Mouse (Mus musculus): ENCODE results near the gene Eml3. TPM values are rescaled to one million over a fixed set of nuclear protein-coding genes. Genes with fewer than 3 reads are reported as not detected.

Gene Eml3
- polyA plus RNA-seq, 1 experiment from 2014 or later, result 9.3 TPM

DNA sequence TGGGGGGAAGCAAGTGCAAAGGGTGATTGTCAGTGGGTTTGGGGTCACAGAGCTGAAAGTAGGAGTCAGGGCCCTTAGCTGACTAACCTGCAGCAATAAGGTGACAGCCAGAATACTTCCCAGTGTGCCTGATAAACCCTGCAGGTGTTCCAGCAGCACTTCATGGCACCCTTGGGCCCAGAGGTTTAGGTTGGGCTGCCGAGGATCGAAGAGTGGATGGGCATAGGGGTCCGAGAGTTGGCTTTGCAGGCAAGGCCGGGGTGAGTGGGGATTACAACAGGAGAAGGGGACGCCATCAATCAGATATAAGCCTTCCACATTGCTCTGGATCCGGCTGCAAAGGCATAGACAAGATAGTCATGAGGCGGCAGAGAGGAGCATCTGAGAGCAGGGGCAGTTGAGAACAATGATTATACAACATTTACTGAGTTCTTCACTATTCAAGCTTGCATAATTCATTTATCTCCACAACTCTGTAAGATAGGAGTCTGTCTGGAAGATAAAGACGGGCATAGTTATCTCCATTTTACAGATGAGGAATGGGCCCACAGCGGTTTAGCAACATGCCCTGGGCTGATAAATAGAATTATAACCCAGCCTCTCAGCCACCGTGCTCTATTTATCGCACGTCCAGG, 1.3 kb upstream of the Eml3 start:
- H3K9me3 ChIP-seq (ENCODE audit: control insufficient read depth, low read length), result no peaks in the 10 kb centered on the region
- no peak overlapping the region for H3K9ac ChIP-seq (ENCODE audit: low read length)
- no peak overlapping the region for H3K4me3 ChIP-seq (ENCODE audit: low read depth, low read length)
- H3K4me2 ChIP-seq (ENCODE audit: low read depth), result no peak overlapping the region
- H3K36me3 ChIP-seq (ENCODE audit: control insufficient read depth, insufficient read depth, low read length), result peaks cover 6% of the 10 kb centered on the region
- H3K4me1 ChIP-seq (ENCODE audit: control insufficient read depth, insufficient read depth, low read length), result peaks cover 5% of the 10 kb centered on the region; the same call in 1 of the 2 replicates
- no peak for DNase-seq (ENCODE audit: low spot score)
- H3K27me3 ChIP-seq (ENCODE audit: control insufficient read depth, insufficient read depth, low read length), result no peaks in the 10 kb centered on the region
- WGBS, result 90% methylated on average over 12 of the region's 12 CpGs
- no peak overlapping the region for H3K27ac ChIP-seq (ENCODE audit: low read depth, low read length)
- ATAC-seq (ENCODE audit: insufficient read depth, low FRiP score, low TSS enrichment), result no peak

- peak overlapping the region; percentile 78 for H3K9ac ChIP-seq (ENCODE audit: low read length)
- peak overlapping the region; percentile 82 for H3K4me2 ChIP-seq (ENCODE audit: low read depth)
- DNase-seq (ENCODE audit: low spot score) (no peak), ATAC-seq (ENCODE audit: insufficient read depth, low FRiP score, low TSS enrichment) (0 out of 2 replicates have a peak, but pooled peaks have one; percentile 7)
- no peaks in the 10 kb centered on the region for H3K9me3 ChIP-seq (ENCODE audit: control insufficient read depth, low read length)
- 0 out of 2 replicates have a peak overlapping the region, but pooled peaks have one; percentile 67 for H3K27ac ChIP-seq (ENCODE audit: low read depth, low read length)
- 21% methylated on average over 16 of the region's 16 CpGs for WGBS
- H3K27me3 ChIP-seq (ENCODE audit: control insufficient read depth, insufficient read depth, low read length), result no peaks in the 10 kb centered on the region
- peak overlapping the region; percentile 64 for H3K4me3 ChIP-seq (ENCODE audit: low read depth, low read length)
- H3K36me3 ChIP-seq (ENCODE audit: control insufficient read depth, insufficient read depth, low read length), result peaks cover 6% of the 10 kb centered on the region
- H3K4me1 ChIP-seq (ENCODE audit: control insufficient read depth, insufficient read depth, low read length), result peaks cover 5% of the 10 kb centered on the region; the same call in 1 of the 2 replicates
Measured at GRCm38 (mm10) chr19:8928689-8929223, 596 bp upstream of the Eml3 start.

GRCm38 (mm10) chr19:8930117-8930516, 765 bp downstream of the Eml3 start:
- 15% methylated on average over 11 of the region's 11 CpGs for WGBS
- ATAC-seq (ENCODE audit: insufficient read depth, low FRiP score, low TSS enrichment), result peak; percentile 28; the same call in 1 of the 2 replicates
- peak overlapping the region; percentile 78 for H3K9ac ChIP-seq (ENCODE audit: low read length)

GRCm38 (mm10) chr19:8930771-8931170, 1.4 kb downstream of the Eml3 start:
- H3K9me3 ChIP-seq (ENCODE audit: control insufficient read depth, low read length), result no peaks in the 10 kb centered on the region
- DNase-seq (ENCODE audit: low spot score) (no peak), ATAC-seq (ENCODE audit: insufficient read depth, low FRiP score, low TSS enrichment) (no peak)
- no peak overlapping the region; the same call in 1 of the 2 replicates for H3K4me2 ChIP-seq (ENCODE audit: low read depth)
- H3K36me3 ChIP-seq (ENCODE audit: control insufficient read depth, insufficient read depth, low read length), result peaks cover 4% of the 10 kb centered on the region
- peaks cover 5% of the 10 kb centered on the region; the same call in 1 of the 2 replicates for H3K4me1 ChIP-seq (ENCODE audit: control insufficient read depth, insufficient read depth, low read length)
- H3K27me3 ChIP-seq (ENCODE audit: control insufficient read depth, insufficient read depth, low read length), result no peaks in the 10 kb centered on the region
- WGBS, result 83% methylated on average over 7 of the region's 7 CpGs
- H3K9ac ChIP-seq (ENCODE audit: low read length), result no peak overlapping the region; the same call in 1 of the 2 replicates
- H3K4me3 ChIP-seq (ENCODE audit: low read depth, low read length), result no peak overlapping the region
- H3K27ac ChIP-seq (ENCODE audit: low read depth, low read length), result no peak overlapping the region

More at GRCm38 (mm10) chr19:8930117-8930516, 765 bp downstream of the Eml3 start:
- DNase-seq (ENCODE audit: low spot score), result no peak
- peaks cover 5% of the 10 kb centered on the region; the same call in 1 of the 2 replicates for H3K4me1 ChIP-seq (ENCODE audit: control insufficient read depth, insufficient read depth, low read length)
- no peak overlapping the region for H3K27ac ChIP-seq (ENCODE audit: low read depth, low read length)
- peak overlapping the region; percentile 82 for H3K4me2 ChIP-seq (ENCODE audit: low read depth)
- H3K27me3 ChIP-seq (ENCODE audit: control insufficient read depth, insufficient read depth, low read length), result no peaks in the 10 kb centered on the region
- peak overlapping the region; percentile 64 for H3K4me3 ChIP-seq (ENCODE audit: low read depth, low read length)
- no peaks in the 10 kb centered on the region for H3K9me3 ChIP-seq (ENCODE audit: control insufficient read depth, low read length)
- peaks cover 6% of the 10 kb centered on the region for H3K36me3 ChIP-seq (ENCODE audit: control insufficient read depth, insufficient read depth, low read length)

DNA sequence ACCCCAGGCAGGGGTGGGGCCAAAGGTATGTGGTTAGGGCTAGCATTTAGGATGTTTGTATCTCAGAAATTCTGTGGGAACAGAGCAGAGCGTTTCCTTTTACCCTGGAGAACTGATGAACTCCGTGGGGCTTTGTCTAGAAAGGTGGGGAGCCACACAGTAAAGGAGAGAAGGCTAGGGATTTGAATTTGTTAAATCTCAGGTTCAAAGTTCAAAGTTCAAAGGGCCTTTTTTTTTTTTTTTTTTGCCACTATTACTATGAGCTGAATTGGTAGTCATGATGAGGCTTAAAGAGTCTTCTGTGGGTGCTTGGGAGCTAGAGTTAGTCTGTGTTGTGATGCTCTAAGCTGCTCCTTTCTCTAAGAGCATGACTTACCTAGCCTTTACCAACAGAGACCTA, 7.4 kb downstream of the Eml3 start:
- Histone ChIP-seq H3K4me1 (ENCODE audit: control insufficient read depth, insufficient read depth, low read length) (0 out of 2 replicates have a peak, but pooled peaks cover 3% of the 10 kb centered on the region), H3K4me3 (ENCODE audit: low read depth, low read length) (no peak overlapping the region), H3K9me3 (ENCODE audit: control insufficient read depth, low read length) (no peaks in the 10 kb centered on the region), H3K4me2 (ENCODE audit: low read depth) (no peak overlapping the region), H3K27ac (ENCODE audit: low read depth, low read length) (no peak overlapping the region), H3K36me3 (ENCODE audit: control insufficient read depth, insufficient read depth, low read length) (no peaks in the 10 kb centered on the region), H3K27me3 (ENCODE audit: control insufficient read depth, insufficient read depth, low read length) (no peaks in the 10 kb centered on the region), H3K9ac (ENCODE audit: low read length) (no peak overlapping the region)
- WGBS, result 94% methylated on average over 2 of the region's 2 CpGs
- no peak for DNase-seq (ENCODE audit: low spot score)
- no peak for ATAC-seq (ENCODE audit: insufficient read depth, low FRiP score, low TSS enrichment)

DNA sequence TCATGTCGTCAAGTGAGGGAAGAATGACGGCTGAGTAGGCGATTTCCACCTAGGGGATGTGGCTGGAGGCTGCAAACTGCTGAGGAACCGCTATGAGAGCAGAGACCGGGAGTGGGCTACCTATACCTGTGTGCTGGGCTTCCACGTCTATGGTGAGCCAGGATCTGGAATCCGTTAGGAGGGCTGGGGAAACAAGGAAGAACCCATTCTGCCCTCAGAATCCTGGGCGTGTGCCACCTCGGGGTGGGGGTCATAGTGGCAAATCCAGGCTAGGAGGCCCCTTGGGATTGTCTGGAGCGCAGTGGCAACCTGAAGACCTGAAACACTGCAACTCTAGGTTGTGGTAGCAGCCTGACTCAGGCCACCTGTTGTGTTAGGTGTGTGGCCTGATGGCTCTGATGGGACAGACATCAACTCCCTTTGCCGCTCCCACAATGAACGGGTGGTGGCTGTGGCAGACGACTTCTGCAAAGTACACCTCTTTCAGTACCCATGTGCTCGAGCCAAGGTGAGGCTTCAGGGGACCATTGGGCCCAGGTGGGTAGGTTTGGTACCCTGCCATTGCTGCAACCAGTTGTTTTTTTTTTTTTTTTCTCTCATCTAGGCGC, 11.3 kb downstream of the Eml3 start:
- Histone ChIP-seq H3K27ac (ENCODE audit: low read depth, low read length) (no peak overlapping the region), H3K9me3 (ENCODE audit: control insufficient read depth, low read length) (no peaks in the 10 kb centered on the region), H3K4me3 (ENCODE audit: low read depth, low read length) (0 out of 2 replicates have a peak overlapping the region, but pooled peaks have one; percentile 6), H3K9ac (ENCODE audit: low read length) (peak overlapping the region; percentile 99; the same call in 1 of the 2 replicates), H3K36me3 (ENCODE audit: control insufficient read depth, insufficient read depth, low read length) (peaks cover 6% of the 10 kb centered on the region), H3K4me2 (ENCODE audit: low read depth) (peak overlapping the region; percentile 42), H3K27me3 (ENCODE audit: control insufficient read depth, insufficient read depth, low read length) (no peaks in the 10 kb centered on the region), H3K4me1 (ENCODE audit: control insufficient read depth, insufficient read depth, low read length) (peaks cover 9% of the 10 kb centered on the region; the same call in 1 of the 2 replicates)
- DNase-seq (ENCODE audit: low spot score), result no peak
- WGBS, result 77% methylated on average over 15 of the region's 15 CpGs
- no peak for ATAC-seq (ENCODE audit: insufficient read depth, low FRiP score, low TSS enrichment)

GRCm38 (mm10) chr19:8941136-8941514, 11.8 kb downstream of the Eml3 start:
- Histone ChIP-seq H3K9ac (ENCODE audit: low read length) (peak overlapping the region; percentile 99), H3K27ac (ENCODE audit: low read depth, low read length) (peak overlapping the region; percentile 98), H3K36me3 (ENCODE audit: control insufficient read depth, insufficient read depth, low read length) (peaks cover 9% of the 10 kb centered on the region), H3K4me3 (ENCODE audit: low read depth, low read length) (peak overlapping the region; percentile 96), H3K4me1 (ENCODE audit: control insufficient read depth, insufficient read depth, low read length) (peaks cover 9% of the 10 kb centered on the region; the same call in 1 of the 2 replicates), H3K9me3 (ENCODE audit: control insufficient read depth, low read length) (no peaks in the 10 kb centered on the region), H3K4me2 (ENCODE audit: low read depth) (peak overlapping the region; percentile 42), H3K27me3 (ENCODE audit: control insufficient read depth, insufficient read depth, low read length) (no peaks in the 10 kb centered on the region)
- WGBS, result 25% methylated on average over 10 of the region's 10 CpGs
- no peak for DNase-seq (ENCODE audit: low spot score)
- peak; percentile 46; the same call in 1 of the 2 replicates for ATAC-seq (ENCODE audit: insufficient read depth, low FRiP score, low TSS enrichment)

- Histone ChIP-seq H3K9ac (ENCODE audit: low read length) (peak within 1 kb of the TSS; percentile 99), H3K27ac (ENCODE audit: low read depth, low read length) (peak within 1 kb of the TSS; percentile 98), H3K36me3 (ENCODE audit: control insufficient read depth, insufficient read depth, low read length) (peaks cover 13% of the 10 kb centered on the region), H3K27me3 (ENCODE audit: control insufficient read depth, insufficient read depth, low read length) (no peaks in the 10 kb centered on the region), H3K4me3 (ENCODE audit: low read depth, low read length) (peak within 1 kb of the TSS; percentile 96), H3K4me1 (ENCODE audit: control insufficient read depth, insufficient read depth, low read length) (peaks cover 9% of the 10 kb centered on the region; the same call in 1 of the 2 replicates), H3K9me3 (ENCODE audit: control insufficient read depth, low read length) (no peaks in the 10 kb centered on the region), H3K4me2 (ENCODE audit: low read depth) (peak within 1 kb of the TSS; percentile 42)
- peak; percentile 98 for DNase-seq (ENCODE audit: low spot score)
- peak; percentile 95 for ATAC-seq (ENCODE audit: insufficient read depth, low FRiP score, low TSS enrichment)
- under 1% methylated on average over 64 of the region's 64 CpGs for WGBS
Measured at GRCm38 (mm10) chr19:8941515-8942217, 12.3 kb downstream of the Eml3 start, which contains the start of gene Mta2. Gene Mta2, plus strand, starts transcription at chr19:8941875.

Measured in neural tube, embryonic 11.5 days (tissue).